Mouse (Mus musculus): ENCODE data around the gene Rbms2.

DNA sequence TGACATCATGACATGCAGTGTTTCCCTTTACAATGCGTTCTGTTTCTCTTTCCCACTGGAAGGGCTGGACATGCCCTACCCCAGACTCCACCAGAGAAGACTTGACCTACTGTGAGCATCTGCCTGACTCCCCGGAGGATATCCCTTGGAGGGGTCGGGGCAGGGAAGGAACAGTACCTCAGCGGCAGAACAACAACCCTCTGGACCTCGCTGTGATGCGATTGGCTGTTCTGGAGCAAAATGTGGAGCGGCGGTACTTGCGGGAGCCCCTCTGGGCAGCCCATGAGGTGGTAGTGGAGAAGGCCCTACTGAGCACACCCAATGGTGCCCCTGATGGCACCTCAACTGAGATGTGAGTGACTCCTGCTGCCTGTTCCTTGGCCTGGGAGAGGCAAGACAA, 55.3 kb downstream of the Rbms2 start:
- TF ChIP-seq EP300 (IDR thresholded peaks at IDR 0.05; ENCODE audit: insufficient read depth, low read depth, low read length), result no peak
- no peak for TF ChIP-seq POLR2A (IDR thresholded peaks at IDR 0.05; ENCODE audit: insufficient read depth, low read depth, low read length)
- no peak for TF ChIP-seq CTCF (IDR thresholded peaks at IDR 0.05)
